Mouse (Mus musculus) adrenal gland (tissue): ENCODE measurements around the gene Ank2.
"Not testable (repeated sequence)": the region's sequence is repeated elsewhere in the genome, so short reads cannot be mapped to it uniquely, and the experiment has no call there.

Source experiments
- intact Hi-C: fragments of 180-260 bp; cut with DNase I; formaldehyde crosslinking; loops from one replicate; pipeline ENCODE4 v1.15.1; 2025

The Ank2 gene

DNA sequence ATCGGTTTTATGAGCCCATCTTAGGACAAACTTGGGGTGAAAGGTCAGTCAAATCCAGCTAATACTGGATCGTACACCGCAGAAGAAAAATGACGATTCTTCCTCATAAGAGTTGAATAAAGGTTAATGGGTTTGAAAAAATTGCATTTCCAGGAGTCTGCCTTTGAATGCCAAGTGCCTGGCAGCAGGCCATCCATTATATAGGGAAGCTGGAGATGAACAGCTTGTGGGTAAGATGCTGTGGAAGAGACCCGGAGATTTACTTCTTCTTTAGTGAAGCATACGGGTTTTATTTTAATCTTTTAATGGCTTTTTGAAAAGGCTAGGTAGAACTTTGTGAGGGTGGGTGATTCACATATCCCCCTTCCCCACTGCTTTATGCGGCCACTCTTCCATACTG, 11.8 kb downstream of the Ank2 start:
- intact Hi-C loops = no loop called here

DNA sequence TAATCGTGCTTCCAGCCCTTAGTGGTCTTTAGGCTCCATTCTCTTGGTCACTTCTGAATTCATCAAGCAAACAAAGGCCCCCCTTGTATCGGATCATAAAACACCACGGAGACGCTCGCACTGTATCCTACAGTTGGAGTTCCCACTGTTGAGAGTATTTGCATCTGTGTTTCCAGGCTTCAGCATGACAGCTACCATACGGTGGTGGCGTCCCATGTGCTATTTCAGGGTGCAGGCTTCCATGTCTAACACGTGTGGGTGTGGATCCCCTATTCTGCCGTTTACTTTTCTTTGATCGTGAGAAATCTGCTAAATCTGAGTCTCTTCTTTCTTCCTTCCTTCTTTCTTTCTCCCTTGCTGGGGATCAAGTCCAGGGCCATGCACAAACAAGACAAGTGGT, 14.0 kb downstream of the Ank2 start:
- intact Hi-C loops = no loop called here

DNA sequence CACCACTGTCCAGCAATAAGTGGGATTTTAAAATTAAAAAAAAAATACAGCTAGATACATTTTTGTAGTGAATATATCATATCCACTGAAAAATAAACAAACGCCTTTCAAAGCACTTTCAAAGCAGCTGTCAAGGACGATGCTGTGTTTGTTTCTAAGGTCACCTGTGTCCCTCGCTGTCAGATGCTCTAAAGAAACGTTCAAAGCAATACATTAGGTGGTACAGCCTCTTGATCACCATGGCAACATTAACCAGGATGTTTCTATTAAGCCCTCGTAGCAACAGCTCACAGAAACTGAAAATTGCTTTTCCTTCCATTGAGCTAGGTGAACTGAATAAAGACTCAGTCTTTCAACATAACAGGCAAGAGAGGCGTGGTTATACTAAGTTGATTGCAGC, 17.5 kb downstream of the Ank2 start:
- intact Hi-C loops = no loop called here

DNA sequence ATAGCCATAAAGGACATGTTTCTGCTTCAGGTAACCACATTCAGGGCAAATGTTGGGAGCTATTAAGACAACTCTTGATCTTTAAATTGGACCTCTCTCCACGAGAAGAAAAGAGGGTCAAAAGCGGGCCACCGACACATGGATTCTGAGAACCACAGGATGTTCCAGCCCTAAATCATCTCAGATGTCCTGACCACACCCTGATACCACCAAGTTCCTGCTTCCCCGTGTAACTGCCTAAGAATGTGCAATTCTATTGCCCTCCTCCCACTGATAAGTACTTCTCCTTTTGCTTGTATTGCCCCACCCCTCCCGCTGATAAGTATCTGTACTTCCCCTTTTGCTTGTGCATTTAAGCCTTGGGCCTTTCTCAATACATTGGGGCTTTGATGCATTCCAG, 18.8 kb downstream of the Ank2 start:
- intact Hi-C loops = not testable (repeated sequence)

DNA sequence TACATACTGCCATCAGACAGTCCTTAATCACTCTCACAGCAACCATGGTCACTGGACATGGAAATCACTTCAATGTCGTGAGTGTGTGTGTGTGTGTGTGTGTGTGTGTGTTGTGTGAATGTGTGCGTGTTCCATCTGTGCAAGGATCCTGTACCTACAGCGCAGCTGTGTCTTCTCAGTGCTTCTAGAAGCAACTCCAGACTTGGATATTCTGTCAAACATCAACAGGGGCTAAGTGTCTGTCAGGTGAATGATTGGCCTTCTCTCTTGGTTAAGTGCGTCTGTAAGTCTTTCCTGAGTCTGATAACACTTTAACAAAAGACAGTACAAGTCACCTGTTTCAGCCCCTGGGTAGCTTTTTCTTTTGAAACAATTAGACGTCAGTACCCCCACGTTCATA, 25.0 kb downstream of the Ank2 start:
- intact Hi-C loops = no loop called here

DNA sequence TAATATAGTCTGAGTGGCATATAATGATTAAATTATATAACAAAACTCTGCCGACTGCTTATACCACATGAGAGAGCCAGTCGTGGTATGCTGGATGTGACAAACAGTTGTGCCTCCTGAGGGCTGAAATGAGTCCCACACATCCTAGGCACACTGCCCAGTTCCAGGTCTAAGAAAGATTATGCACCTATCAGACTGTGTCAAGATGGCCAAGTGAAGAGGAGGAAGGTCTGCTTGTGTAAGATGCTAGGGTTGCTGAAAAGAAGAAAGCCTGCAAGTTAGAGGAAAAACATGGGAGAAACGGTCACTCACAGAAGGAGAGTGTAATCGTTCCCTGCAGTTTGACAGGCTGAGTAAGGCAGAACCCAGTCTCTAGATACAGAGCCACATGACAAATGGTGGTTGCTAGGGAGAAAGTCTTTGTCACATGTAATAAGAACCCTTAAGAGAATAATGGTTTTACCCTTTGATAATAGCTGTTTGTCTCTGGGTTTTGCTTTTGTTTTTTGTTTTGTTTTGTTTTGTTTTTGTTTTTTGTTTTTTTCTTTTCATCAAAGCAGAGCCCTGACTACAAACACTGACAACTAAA, 29.9 kb downstream of the Ank2 start:
- intact Hi-C loops = no loop called here

DNA sequence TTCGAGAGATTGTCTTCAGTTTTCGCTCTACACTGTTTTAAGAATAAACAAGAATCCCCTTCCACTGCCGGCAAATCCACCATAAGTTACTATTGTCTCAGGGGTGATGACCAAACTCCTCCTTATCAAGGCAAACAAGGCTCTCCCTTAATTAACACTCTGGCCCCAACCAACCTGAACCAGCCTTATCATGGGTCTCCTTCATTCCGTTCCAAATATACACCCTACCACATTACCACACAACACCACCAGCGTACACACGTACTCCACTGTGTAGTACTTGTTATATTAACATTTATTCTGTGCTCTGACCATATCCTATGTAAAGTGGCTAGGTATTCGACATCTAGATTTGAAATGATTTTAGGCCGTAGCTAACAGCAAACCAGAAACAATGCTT, 30.6 kb downstream of the Ank2 start:
- intact Hi-C loops = no loop called here

DNA sequence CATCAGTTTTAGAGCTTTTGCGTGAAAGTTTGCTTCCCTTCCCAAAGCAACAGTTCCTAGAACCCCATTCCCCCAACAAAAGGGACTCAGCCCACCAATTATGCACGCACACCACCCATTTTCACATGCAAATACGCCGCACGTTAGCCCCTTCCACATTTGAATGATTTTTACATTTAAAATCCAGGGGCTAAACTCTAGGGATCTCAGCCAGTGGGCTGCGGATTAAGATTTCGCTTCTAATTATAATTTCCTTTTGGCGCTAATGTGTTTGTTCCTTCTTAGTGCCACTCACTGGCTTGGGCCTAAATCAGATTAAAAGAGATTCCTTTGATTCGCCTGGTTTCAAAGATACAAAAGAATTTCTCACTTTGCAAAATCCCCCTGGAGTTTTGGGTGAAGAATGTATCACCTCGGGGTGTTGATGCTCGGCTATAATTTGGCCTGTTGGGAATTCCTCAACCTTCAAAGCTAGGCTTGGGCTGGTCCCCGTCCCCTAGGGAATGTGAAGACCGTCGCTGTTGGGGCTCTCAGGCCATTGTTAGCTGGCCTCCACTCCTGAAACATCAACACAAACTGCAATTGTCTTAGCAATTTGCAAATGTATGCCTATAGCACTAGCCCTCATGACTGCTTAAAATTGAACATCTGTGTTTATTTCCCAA, 35.2 kb downstream of the Ank2 start:
- intact Hi-C loops = no loop called here

DNA sequence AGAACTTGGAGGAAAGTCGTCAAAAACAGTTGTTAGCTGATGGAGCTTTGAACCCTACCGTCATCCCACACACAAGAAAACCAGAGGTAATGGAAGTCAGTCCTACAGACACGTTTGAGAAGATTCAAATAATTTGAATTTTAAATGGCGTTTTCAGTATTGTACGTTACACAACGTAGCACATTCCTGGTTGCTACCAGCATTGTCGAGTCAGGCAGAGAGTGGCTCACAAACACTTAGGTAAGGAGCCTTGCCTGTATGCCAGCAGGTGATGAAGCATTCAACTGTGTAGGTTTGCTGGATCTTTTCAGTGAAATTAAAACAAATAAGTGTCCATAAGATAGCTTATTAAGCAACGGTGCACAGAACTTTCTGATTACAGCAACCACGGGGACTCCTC, 36.0 kb downstream of the Ank2 start:
- intact Hi-C loops = no loop called here

DNA sequence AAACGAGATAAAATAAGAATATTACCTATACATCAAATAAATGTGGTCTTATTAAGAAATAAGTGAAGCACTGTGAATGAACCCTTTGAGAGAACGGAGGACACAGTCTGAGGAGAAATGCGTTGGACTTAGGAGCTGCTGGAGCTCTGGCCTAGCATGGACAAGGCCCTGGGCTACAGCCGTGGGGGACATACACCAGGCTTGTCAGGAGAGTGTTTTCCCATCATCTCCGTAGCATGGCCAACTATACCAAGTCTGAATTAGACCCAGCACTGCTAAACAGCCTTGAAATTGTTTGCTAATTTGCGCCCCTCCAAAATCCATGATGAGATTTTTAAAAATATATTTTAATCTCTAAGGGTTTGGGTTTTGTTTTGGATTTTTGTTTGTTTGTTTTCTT, 36.7 kb downstream of the Ank2 start:
- intact Hi-C loops = no loop called here

DNA sequence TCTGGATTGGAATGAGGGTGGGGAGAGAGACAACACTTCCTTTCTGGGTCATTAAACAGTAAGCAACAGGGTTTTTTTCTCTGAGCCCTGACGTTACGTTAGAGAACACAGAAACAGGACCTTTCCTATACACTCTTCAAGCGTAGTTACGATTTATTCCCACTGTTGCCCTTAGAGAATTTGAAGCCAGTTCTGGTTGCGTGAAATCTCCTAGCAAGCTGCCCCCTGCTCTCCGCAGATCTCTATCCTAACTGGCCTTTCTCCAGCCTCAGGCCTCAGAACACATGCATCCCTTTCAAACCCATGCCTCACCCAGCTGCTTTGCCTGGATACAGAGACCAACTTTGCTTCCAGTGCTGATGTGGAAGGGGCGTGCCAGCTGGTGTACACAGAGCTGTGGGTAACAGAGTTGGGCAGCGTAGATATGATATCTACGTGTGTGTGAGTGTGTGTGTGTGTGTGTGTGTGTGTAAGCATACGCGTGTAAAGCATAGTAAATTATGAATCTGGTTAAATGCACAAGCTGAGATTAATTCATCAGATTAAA, 38.2 kb downstream of the Ank2 start:
- intact Hi-C loops = no loop called here

DNA sequence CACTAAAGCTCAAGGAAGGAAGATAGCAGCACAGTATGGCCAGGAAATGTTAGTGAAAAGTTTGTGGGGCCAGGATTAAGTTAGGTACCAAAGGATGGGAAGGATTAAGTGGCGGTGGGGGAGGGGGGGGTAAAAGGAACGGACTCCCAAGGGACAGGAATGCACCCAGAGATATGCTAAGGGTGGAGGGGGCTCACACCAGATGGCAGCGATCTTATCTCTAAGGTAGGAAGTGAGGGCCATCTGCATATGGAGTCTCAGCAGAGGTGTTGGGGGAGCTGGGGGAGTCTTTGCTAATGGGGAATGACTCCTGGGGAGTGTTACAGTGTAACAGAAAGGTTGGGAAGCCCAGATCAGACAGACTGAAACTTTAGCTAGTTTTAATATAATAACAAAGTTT, 39.3 kb downstream of the Ank2 start:
- intact Hi-C loops = no loop called here

DNA sequence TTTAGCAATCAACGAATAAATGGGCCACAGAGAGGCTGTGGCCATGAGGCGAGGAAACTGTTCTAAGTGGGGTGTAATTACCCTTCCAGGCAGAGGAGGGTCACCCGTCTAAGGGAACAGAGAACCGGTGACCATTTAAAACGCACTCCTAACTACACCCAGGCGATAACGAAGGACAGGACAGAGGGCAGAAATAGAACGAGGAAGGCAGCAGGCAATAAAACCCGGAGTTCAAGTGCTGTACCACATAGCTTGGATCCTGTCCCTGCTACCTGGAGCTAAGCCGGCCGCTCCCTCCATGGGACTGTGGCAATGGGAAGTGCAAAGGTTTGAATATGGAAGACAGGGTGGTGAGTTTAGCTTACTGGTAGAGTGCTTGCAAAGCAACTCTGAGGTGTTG, 40.2 kb downstream of the Ank2 start:
- intact Hi-C loops = no loop called here

DNA sequence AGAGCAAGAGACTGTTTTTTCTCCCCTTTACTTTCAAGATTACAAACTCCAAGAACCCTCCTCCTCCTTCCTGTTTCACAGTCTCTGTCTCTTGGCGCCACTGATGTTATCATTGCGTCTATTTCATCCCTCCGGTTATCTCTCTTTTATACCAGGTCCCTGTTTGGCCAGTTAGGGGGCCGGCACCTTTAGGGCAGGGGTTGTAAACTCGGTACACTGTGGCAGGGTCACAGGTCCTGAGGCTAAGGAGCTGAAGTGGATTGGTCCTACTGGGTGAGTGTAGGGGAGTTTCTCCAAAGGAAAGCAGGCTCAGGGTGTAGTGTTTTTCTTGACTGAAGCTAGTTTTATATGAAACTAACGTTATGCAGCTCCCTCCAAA, 40.7 kb downstream of the Ank2 start:
- intact Hi-C loops = no loop called here

DNA sequence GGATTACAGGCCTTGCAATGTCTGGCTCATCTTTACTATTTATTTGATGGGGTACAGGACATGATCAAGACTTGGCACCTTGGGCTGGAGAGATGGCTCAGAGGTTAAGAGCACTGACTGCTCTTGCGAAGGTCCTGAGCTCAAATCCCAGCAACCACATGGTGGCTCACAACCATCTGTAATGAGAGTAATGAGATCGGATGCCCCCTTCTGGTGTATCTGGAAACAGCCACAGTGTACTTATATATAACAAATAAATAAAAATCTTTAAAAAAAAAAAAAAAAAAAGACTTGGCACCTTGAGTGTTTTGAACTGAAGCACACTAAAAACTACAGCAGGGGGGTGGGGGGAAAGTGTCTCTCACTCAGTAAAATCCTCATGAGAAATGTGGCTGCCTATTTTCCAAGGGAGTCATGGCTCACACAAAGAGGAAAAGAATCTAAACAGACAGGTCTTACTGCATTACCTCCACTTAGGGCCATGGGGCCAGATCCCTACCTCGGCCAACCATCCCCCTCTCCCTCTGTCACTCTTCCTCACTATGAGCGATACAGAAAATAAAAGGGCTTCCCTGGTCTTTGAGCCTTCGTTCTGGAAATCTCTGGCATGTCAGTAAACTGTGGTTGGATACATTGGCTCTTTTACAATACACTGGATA, 41.3 kb downstream of the Ank2 start:
- intact Hi-C loops = no loop called here

DNA sequence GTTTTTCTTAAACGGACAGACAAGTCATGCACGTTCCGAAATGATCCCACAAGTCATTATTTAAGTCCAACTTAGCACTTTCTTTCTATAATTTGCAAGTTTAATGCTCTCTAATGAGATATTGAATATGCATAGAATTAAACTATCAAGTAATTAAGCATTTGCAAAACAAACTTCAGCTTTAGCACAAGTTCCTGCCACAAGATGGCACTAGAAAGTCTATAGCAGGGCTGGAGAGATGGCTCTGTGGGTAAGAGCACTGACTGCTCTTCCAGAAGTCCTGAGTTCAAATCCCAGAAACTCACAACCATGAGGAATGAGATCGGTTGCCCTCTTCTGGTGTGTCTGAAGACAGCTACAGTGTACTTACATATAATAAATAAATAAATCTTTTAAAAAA, 45.4 kb downstream of the Ank2 start:
- intact Hi-C loops = no loop called here

DNA sequence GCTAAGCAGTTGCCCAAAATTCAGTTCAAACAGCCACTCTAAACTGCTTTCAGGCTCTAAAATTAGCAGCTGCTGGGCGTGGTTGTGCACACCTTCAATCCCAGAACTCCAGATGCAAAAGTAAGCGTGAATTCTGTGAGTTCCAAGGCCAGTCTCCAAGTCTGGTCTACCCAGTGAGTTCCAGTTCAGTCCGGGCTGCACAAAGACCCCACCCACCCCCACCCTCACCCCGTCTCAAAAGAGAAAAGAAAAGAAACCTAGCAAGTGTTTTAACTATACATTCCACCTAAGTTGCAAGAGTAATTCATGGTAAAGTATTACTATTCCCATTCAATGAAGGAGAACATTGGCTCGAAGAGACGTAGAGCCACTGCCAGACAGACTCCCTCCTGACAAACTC, 45.9 kb downstream of the Ank2 start:
- intact Hi-C loops = no loop called here

DNA sequence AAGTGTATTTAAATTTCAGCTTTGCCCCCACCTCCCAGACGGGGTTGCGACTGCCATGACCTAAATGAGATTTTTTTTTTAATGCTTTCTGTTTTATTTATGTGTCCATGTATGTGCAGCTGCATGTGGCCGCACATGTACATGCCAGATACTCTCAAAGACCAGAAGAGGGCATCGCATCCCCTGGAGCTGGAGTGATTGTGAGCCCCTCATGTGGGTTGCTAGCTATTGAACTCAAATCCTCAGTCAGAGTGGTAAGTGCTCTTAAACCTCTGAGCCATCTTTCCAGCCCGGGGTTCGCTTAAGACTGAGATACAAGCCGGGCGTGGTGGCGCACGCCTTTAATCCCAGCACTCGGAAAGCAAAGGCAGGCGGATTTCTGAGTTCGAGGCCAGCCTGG, 46.9 kb downstream of the Ank2 start:
- intact Hi-C loops = no loop called here

DNA sequence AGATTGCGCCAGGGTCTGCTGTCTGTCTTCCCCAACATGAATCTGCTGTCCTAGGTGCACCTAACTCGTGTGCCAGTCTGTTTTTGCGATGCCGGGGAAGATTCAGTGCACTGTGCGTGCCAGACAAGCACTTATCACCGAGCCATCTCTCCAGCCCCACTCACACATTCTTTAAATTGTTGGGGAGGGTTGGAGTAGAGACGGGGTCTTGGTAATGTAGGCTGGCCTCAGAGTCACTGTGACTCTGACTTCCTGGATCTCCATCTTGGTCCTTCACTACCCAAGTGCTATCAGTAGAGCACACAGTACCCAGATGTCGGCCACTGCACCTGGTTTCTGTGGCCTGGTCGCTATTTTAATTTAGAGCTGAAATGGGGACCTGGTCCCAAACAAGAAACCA, 47.4 kb downstream of the Ank2 start:
- intact Hi-C loops = loop anchor here (2.0 kb wide), 1 partner anchor 97 kb away; no protein-coding TSS in a partner anchor

DNA sequence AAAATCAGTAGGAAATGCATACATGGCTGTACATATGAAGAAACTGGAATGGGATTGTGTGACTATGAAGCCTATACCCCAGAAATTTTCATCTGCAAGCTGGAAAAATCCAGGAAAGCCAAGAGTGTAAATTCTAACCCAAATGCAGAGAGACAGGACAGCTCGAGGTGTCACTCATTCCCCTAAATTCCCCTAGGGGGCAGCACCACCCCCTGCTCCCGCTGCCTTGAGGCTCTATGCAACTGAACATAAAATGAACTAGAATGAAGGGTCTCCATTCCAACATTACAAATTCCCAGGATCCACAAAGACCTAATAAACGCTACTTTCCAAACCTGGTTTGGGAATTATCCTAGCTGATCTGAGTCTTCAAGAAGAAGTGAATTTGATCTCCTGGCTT, 48.1 kb downstream of the Ank2 start:
- intact Hi-C loops = loop anchor here (2.0 kb wide), 1 partner anchor 98 kb away; no protein-coding TSS in a partner anchor

DNA sequence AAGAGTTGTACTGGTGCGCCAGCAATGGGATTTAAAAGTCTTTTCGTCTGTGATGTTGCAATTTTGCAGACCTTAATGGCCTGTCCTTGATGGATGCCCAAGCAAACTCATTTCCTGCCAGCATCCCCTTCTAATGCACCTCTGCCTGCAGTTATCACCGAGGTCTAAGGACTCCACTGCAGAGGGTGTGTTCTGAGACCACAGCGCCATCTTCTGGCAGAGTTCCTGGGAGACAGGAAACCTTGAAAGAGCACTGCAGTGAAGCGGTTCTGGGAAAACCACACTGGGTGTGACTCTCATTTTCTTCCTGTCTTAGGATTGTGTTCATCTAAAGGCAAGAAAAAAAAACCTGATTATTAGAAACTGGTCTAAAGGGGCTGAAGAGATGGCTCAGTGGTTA, 53.0 kb downstream of the Ank2 start:
- intact Hi-C loops = loop anchor here (2.0 kb wide), 1 partner anchor 123 kb away; no protein-coding TSS in a partner anchor

DNA sequence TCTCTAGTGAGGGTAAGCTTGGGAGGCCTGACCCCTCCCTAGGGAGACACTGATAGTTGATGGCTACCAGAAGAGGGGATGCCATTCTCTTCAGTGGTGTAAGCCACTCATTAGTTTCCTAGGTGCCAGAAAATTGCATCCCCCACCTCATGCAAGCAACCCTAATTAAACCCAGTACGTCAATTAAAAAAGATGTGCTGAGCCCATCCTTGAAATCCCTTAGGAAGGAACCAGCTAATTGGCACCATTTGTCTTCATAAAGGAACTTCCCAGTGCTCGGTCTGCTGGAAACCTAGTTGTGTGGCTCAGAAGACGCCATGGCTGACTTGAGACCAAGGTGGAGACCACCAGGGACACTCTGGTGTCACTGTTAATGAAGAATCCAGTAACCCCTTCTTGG, 65.9 kb downstream of the Ank2 start:
- intact Hi-C loops = loop anchor here (5.0 kb wide), 1 partner anchor 106 kb away; no protein-coding TSS in a partner anchor

DNA sequence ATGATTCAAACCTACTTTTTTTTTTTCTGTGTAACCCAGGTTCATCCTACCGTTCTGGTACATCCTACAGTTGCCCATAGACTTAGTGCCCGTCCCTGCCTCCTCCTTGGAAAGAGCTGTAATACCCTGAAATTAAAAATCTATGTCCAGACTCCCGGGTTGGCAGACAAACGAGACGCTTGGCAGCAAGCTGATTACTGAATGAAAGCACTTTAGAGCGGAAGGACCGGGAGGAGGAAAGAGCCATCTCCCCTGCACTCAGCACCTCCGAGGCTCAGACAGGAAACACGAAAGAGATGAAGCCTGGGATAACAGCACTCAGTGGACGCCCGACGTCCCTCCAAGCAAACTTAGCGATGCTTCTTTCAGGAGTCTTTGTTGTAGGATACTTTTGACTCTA, 69.3 kb downstream of the Ank2 start:
- intact Hi-C loops = loop anchor here (5.0 kb wide), 1 partner anchor 103 kb away; no protein-coding TSS in a partner anchor
